ENCODE assay signal across 8 mouse cellular contexts in genomic region chr11:11821387-11821975, GRCm38 (mm10). TPM values are rescaled to one million over a fixed set of nuclear protein-coding genes. Genes with fewer than 3 reads are reported as not detected.
DNase-seq lines count a peak whose midpoint lies in the region; ATAC-seq and TF ChIP-seq lines count a peak whose summit lies in the region.

No protein-coding gene starts in this region.

- peaks cover 9% of the 10 kb centered on the region for H3K4me1 ChIP-seq in forebrain, postnatal 0 days (ENCODE audit: insufficient read depth)
- H3K4me1 ChIP-seq in limb, embryonic 12.5 days (replicated peaks): peaks cover 54% of the 10 kb centered on the region

- DNase-seq in gastrocnemius, postnatal 10 days: peak; percentile 30
- DNase-seq in gastrocnemius, adult 18-20 months (ENCODE audit: low spot score): no peak
- DNase-seq in WW6 (ENCODE audit: low read depth, low spot score): peak; percentile 89
- peak; percentile 89 for DNase-seq in forebrain, postnatal 0 days
- peak; percentile 87 for DNase-seq in neural tube, embryonic 10.5 days (ENCODE audit: extremely low spot score, low spot score)
- DNase-seq in natural killer cell, adult 2 months (ENCODE audit: low spot score in 2 of 2): no peak
- no peak for DNase-seq in cerebellum, adult 8-10 months

- H3K27me3 ChIP-seq in forebrain, postnatal 0 days (ENCODE audit: insufficient read depth, low read length): no peaks in the 10 kb centered on the region
- no peaks in the 10 kb centered on the region for H3K27me3 ChIP-seq in limb, embryonic 12.5 days

- no peaks in the 10 kb centered on the region for H3K36me3 ChIP-seq in forebrain, postnatal 0 days (ENCODE audit: insufficient read depth)
- H3K36me3 ChIP-seq in limb, embryonic 12.5 days: no peaks in the 10 kb centered on the region

- WGBS in forebrain, postnatal 0 days: 5% methylated on average over 15 of the region's 16 CpGs
- WGBS in limb, embryonic 12.5 days: 5% methylated on average over 16 of the region's 16 CpGs

- H3K9ac ChIP-seq in forebrain, postnatal 0 days: peak overlapping the region; percentile 51
- H3K9ac ChIP-seq in limb, embryonic 12.5 days (replicated peaks): peak overlapping the region; percentile 53

- peak overlapping the region; percentile 65; the same call in 1 of the 2 replicates for H3K27ac ChIP-seq in forebrain, postnatal 0 days (ENCODE audit: low read depth, low read length)
- H3K27ac ChIP-seq in limb, embryonic 12.5 days: peak overlapping the region; percentile 98

- no peaks in the 10 kb centered on the region for H3K9me3 ChIP-seq in forebrain, postnatal 0 days (ENCODE audit: low read length)
- H3K9me3 ChIP-seq in limb, embryonic 12.5 days: no peaks in the 10 kb centered on the region

- ATAC-seq in forebrain, postnatal 0 days: peak; percentile 86
- peak; percentile 78 for ATAC-seq in limb, embryonic 12.5 days (ENCODE audit: insufficient number of reproducible peaks, insufficient read depth, low FRiP score, low TSS enrichment, low read depth)

- peak overlapping the region; percentile 19 for H3K4me3 ChIP-seq in forebrain, postnatal 0 days (ENCODE audit: low read depth, low read length)
- H3K4me3 ChIP-seq in limb, embryonic 12.5 days (replicated peaks): no peak overlapping the region

- no peak for TF ChIP-seq CTCF in forebrain, postnatal 0 days (IDR thresholded peaks at IDR 0.05; ENCODE audit: low read depth)

- peak overlapping the region; percentile 49 for H3K4me2 ChIP-seq in forebrain, postnatal 0 days (ENCODE audit: low read depth)
- peak overlapping the region; percentile 28 for H3K4me2 ChIP-seq in limb, embryonic 12.5 days

RNA-seq across cellular contexts. Expression of gene Fignl1, which starts 12.7 kb away (rescaled TPM):
- total RNA-seq in gastrocnemius, postnatal 10 days (2021): 1 to 10 TPM; 3.9 to 4.8 TPM
- under 1 TPM; 0.14 to 0.18 TPM for total RNA-seq in gastrocnemius, adult 18-20 months (2021)
- total RNA-seq in forebrain, postnatal 0 days (2014; rRNA removed): 4.8 and 7.8 TPM in 2 replicates
- polyA plus RNA-seq in forebrain, postnatal 0 days (2015; fragmentation: Nextera tagmentation; extraction: Ambion mirVana): 4.4 and 4.9 TPM in 2 replicates
- 74.5 and 78.1 TPM in 2 replicates for polyA plus RNA-seq in limb, embryonic 12.5 days (2016; fragmentation: Nextera tagmentation; extraction: Ambion mirVana)

Comparison
In these comparisons a context has a peak if more than half of its experiments do, and no peak if none do; other contexts are left out.
1. DNase-seq: peak in gastrocnemius, postnatal 10 days (single experiment), WW6 (single experiment), forebrain, postnatal 0 days (single experiment) and neural tube, embryonic 10.5 days (single experiment); none in gastrocnemius, adult 18-20 months (single experiment), natural killer cell, adult 2 months (0 of 2) and cerebellum, adult 8-10 months (single experiment).